Mouse (Mus musculus) hindlimb bud, embryonic 11.5 days (tissue): ENCODE results near the gene Tns1.

Experiments used
- DNase-seq: peaks from one replicate; pipeline ENCODE4 v3.0.0-alpha.2; 2012; ENCODE audit warnings: low read depth, low spot score; ENCODE audit errors: extremely low spot score

The Tns1 gene

DNA sequence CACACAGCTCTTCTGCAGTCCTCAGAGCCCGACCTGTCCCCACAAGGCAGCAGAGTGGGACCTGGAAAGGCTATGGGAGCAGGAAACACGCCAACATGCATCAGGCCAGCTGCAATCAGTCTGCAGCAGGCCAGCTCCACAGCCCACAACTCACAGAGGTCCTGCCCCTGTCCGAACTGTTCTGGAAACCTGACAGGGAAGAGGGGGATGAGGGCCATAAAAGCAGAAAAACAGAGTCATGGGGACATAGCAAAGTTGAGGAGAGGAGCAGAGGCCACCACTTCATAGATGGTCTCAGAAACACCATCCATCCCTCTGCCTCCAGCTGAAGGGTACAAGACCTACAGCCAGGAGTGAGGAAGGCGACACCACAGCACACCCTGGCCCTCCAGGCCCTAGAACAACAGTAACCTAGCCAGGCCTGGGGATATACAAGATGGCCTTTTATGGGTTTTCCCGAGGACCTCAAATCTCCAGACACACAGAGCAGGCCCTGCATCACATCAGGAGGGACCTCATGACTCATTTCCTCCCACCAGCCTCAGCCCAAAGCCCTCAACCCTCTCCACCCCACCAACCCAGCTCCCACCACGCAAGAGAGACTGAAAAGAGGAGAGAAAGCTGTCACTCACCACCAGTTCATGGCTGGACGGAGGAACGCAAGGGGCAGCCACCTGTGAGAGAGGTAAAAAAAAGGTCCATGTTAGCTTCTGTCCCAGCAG lies 108.6 kb downstream of the Tns1 start:
- DNase-seq = no peak

DNA sequence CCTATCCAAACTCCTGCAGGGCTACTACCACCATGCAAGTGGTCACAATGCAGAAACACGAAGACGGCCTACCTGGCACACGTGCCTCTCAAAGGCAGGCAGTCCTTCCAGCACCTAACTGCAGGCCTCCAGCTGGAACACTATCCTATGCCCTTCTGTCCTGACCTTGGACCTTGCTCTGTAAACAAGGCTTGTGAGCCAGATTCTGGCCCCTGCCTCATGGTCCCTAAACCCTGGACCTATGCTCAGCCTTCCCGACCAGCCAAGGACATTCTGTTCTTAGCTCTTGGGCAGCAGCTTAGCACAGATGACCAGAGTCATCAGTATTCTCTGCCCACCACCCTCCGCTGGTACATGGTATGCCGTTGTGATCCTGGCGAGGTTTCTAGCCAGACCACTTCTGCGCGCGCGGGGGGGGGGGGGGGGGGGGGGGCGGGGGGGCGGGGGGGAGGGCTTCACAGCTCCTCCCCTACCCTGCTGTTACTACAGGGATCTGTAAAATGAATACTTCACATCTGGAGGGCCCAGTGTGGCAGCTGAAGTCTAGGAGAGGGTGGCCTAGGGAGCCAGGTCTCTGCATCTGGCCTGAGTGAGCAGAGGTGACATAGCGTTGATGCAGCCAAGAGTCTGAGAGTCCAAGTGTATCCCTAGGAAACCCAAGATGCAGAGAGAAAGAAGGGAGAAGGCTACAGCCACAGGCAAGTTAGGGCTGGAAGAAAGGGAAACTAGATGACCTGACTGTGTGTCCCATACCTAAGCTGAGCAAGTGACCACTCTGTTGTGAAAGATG lies 109.5 kb downstream of the Tns1 start:
- no peak for DNase-seq

DNA sequence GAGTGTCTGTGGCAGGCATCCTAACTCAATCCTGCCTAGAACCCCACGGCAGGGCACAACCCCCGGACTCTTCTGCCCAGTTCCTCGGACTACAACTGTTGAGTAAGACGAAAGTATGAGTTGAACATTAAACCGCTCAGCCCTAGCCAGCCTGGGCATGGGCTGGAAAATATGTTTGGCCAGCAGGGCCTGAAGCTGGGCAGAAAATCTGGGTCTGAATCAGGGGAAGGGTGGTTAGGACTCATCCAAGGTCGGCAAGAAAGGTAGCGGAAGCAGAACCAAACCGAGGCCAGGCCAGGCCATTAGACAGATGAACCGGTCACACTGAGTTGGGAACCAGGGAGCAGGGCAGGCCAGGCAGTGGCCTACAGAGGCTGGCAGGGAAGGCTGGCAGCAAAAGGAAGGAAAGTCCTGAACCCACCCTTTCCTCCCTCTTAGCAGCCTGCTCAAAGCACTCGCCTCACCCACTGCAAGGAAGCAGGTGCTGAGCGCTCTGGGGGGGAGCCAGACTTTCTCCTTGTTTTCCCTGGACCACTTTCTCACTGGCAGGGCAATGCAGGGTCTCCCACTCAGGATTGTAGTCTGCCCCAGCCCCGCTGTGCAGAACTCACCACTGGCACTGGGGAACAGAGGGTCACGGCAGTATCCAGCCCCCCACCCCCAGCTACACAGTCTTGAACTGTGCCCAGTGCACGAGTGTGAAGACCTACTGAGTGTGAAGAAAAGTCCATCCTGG lies 110.8 kb downstream of the Tns1 start:
- DNase-seq = no peak

DNA sequence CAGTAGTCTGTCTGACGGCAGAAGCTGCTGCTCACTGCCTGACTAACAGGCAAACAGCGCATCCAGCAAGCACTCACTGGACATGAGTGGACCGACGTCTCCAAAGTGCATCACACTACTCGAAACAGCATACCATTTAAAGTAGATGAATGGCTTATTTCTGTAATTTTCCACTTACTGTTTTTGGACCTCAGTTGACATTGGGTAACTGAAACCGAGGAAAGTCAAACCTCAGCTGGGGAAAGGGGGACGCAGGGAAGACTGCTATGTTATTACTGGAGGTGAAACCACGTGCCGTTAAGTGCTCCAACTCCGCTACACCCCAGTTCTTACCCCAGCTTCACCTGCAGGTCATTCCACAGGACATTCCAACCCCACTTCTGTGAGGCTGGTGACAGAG lies 111.5 kb downstream of the Tns1 start:
- DNase-seq = no peak

DNA sequence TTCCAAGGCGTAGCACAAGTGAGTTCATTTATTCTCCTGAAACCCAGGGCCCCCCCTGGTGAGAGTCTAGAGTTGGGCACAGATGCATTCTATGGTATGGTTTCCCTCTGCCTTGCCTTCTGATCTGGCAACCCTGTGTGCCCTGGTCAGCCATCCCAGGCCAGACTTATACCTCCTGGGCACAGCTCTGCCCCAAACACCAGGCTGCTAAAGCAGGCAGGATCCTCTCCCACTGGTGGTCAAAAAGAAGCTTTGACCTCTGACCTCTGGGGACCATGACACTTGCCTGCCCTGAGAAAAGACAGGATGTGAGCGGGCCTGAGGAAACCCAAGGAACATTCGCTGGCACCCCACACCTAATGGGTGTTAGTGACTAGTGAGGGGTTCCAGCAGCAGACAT lies 114.8 kb downstream of the Tns1 start:
- DNase-seq = no peak

DNA sequence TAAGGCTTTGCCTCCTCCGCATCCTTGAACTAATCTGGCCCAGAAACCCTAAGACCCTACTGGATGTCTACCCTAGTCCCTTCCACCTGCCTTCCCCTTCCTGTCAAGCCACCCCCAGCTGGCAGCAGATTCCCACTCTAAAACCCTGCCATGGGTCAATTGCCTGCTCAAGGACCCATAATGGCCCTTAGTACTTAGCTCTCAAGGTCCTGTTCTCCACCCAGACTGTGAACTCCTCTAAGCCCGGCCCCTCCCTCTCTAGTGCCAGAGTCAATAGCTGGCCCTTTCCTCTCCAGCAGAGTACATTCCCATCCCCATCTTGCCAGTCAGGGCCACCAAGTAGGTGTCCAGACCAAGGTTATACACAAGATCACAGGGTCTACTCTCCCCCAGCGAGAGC lies 115.3 kb downstream of the Tns1 start:
- DNase-seq = no peak

DNA sequence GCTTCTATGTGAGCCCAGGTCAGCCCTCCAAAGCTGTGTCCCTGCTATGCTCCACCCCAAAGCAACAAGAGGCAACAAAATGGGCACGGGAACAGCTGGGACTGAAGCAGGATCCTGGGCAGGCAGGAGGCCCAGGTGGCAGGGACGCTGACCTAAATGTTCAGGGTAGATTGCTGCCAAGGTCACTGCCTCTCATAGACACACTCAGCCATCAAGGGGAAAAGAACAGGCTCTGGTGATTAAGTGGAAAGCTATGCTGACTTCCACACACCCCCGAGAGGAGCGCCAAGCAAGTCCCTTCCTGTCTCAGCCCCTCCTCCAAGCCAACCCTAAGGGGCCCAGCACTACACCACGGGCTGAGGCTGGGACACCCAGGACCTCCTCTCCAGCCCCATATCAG lies 115.8 kb downstream of the Tns1 start:
- no peak for DNase-seq

DNA sequence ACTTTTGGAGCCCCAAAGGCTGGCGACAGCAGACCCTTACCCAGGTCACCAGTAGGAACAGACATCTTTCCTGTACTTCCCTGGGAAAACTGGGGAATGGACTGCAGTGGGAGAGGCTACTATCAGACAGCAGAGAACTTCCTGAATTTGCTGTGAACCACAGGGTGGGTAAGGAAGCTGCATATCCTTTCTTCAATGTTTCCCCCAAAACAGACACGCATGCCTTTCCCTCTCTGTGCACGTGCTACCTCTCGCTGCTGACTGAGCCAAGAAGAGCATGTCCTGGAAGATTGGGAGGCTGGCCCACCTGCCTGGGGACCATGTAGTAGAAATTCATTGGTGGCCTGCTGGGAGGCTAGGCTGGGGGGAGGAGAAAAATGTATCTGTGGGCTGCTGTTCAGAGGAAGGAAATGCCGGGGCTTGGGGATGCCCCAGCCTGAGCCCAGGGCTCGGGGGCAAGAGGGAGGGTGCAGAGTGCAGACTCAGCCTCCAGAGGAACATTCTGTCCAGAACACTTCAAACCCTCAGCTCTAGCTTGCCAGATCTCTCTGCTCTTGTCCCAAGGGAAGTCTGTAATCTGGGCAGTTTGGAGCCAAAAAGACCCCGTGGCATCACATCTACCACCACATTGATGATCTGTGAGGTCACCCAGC lies 116.7 kb downstream of the Tns1 start:
- DNase-seq = no peak

DNA sequence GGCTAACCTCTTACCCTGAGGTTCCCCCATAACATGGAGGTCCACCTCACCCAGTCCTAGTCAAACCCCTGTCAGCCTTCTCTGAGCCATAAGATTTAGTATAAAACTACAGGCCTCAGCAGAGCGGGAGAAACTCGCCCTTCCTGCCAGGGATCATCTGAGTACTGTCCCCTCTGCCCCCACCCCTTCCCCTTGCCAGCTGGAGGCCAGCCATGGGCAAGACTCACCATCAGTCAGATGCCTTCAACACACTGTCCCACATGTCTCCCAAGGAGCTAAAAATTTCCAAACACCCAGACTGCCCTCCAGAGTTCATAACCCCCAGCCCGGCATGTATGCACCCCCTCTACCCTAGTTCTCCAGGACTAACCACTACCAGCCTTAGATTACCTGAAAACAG lies 119.2 kb downstream of the Tns1 start:
- DNase-seq = no peak

DNA sequence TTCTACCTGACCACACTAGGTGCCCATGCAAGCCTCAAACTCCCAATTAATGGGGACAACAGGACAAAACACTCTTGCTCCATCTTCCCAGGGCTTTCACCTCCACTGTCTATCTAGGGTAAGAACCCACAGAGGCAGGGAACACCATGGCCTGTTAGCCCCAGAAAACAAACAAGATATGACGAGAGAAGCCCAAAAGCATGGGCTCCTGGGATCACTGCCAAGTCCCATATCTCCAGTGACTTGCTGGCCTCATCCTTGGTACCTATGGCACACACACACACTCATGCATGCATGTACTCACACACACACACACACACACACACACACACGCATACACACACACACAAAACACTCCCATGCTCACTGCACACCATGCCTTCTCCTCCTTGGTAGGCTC lies 120.5 kb downstream of the Tns1 start:
- DNase-seq = no peak

DNA sequence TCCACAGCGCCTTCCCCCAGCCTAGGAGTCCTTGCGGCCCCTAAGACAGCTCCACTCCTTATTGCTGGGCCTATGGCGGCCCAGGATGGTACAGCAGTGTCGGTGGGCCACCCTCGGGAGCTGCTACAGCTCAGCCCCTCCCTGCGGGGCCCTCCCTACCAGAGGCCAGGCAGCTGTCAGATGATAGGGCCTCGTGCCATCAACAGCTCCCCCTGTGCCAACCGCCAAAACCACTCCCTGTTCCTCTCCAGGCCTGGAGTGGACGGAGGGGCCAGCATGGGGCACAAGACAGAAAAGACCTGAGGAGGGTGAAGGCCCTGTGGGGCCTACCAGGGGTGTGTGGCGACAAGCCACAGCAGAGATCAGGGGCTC lies 122.8 kb downstream of the Tns1 start:
- no peak for DNase-seq

DNA sequence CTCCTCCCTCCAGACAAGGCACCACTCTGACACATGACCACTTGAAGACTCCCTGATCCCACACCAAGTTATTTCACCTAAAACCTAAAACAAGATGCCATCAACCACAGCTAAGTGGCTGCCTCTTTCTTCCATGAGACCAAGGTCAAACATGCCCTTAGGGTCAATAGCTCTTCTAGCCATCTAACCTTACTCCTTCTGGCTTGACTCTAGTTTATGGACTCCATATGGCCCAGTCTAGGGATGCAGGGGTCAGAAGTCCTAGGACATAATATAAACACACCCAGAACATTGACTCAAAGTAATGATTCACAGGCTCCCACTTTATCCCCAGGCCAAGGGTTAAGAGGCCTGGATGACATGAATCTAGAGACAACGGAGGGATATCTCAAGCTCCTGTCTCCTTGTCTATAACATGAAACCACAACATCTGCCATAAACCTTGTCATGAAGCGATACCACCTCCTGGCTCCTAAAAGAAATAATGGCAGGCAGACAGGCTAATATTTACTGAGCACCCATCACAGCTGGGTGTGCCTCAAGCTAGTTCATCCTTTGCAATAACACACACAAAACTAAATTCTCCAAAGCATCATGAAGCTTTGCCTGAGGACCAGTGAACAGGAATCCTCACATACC lies 123.3 kb downstream of the Tns1 start:
- no peak for DNase-seq

DNA sequence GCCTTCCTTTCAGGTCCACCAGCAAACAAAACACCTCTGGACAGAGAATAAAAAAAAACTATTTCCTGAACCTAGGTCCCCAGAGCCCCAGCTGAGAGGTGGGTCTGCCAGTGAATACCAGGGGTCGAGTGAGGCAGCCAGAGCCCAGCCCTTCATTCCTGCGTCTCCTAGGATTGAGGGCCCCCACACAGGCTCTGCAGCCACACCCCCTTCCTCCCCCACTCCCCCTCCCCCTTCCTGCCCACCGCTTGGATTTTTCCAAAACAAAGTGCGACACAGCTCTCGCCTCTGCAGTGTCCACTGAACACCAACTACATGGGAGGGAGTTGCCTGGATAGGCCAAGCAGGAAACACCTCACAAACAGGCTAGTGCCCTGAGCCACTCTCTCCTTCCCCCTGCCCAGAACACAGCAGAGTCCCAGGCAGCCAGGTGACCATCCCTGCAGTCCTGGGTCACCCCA lies 124.0 kb downstream of the Tns1 start:
- DNase-seq = no peak

DNA sequence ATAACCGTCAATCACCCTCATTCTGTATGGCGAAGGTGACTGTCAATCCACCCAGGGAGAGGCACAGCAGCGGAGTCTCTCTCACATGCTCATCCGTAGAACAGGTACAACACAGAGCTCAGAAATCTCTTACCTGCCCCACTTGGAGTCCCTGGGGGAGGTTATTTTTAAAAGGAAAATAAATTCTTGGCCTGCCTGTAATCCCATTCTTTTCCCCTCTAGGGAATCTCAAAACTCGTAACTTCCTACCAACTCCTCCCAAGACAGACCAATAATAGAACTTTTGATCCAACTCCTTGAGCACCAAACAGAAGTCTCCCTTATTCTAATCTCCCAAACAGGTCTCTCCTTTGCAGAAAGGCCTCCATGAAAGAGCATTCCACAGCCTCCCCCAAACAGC lies 124.7 kb downstream of the Tns1 start:
- DNase-seq = no peak

DNA sequence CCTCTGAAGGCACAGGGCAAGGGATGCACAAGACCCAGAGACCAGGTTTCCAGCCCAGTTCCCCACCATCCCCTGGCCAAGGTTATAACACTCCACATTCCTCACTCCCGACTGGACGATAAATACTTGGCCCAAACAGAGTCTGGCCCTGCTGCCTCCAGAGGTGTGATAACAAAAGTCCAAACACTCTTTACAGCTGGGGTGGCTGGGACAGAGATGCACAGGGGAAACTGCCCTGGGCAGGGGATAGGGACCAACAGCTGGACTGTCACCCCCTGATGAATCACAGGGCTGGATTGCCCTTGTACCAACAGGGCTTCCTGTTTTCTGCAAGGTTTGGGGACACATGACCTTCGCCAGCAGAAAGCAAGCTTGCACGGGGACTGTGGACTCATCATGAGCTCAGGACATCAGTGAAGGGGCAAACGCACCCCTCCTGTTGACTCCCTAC lies 125.3 kb downstream of the Tns1 start:
- no peak for DNase-seq

DNA sequence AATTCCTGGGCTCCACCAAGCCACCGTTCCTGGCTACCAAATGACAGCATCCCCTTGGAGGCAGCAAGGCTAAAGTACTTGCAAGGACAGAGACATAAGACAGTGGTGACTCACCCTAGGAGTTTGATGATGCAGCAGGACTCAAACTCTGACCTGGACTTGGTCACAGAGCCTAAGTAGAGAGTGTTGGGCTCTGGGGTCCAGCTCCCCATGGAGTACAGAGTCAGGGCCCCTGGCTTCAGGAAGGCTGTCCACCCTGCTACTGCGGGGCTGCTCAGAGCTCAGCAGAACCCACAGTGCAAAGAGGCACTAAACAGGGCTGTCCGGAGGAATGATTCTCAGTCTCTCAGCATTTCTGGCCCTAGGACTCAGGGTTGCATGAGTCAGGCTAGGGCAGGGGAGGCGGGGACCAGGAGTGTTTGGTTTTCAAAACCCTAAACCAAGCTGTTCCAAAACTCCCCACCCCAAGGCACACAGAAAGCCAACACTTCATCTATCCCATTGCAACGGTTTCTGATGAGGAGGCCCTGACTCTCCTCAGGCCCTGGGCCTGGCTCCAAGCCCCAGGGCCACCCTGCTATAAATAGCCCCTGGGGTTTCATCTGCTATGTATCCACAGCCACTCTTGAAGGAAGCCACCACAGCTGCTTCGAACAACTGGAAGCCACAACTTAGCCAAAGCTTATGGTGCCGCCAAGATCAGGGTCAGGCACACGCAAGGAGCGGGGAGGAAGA lies 126.0 kb downstream of the Tns1 start:
- DNase-seq = no peak

DNA sequence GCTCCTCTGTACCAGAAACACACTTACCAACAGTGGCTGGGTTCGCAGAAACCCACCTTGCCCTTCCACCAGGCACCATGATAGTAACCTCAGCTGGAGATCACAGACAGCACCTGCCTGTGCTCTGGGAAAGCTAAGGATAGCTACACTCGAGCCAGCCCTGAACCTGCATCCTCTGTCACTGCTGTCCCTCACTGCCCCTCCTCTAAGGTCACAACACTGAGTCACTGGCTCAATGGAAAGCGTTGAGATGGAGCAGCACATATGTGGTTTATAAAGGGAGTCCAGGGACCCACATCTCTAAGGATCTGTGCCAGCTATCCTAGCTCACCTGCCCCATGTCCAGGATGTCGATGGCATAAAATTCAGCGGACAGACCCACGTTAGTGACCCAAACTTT lies 126.9 kb downstream of the Tns1 start:
- no peak for DNase-seq

DNA sequence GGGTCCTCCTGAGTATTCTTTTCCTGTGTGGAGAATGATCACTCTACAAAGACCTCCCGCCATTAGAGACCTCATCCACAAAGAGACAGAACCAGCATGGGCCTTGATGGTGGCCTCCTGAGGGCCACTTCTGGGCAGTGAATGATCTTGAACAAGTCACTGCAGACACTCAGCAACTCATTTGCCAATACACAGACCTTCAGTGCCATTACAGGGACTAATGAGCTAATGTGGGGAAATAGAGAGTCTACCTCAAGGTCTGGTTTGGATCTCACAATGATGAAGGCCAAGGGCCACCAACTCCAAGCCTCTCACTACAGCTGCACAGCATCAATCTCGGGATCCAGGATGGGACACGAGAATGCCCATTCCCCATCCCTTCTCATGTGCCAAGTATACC lies 127.6 kb downstream of the Tns1 start:
- no peak for DNase-seq

DNA sequence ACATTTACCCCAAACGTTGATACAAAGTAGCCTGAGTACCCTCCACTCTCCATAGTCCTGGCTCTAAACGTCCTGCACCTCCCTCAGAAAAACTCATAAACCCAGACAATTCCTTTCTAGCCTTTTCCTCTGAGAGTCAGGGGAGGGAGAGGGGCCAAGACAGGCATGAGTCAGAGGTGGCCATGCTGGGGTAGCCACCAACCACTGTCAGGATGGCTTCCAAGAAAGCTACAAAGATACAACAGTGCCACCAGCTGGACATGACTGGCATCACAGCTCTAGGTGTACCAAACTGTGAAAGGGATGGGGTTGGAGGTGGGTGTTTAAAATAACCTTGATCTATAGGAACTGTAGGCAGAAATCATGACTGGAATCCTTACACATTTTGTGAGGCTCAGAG lies 128.0 kb downstream of the Tns1 start:
- DNase-seq = no peak
